Mouse (Mus musculus): Measurements from ENCODE around the gene Vsig2.

The Vsig2 gene

GRCm38 (mm10) chr9:37539170-37540025 lies at the start of gene Vsig2:
TSS of gene Vsig2 (plus strand) at chr9:37539255.
- no peak for DNase-seq (ENCODE audit: low read depth, low spot score)

- DNase-seq (ENCODE audit: low read depth, low spot score): peak; percentile 40
These were observed 49.5 kb upstream of the Vsig2 start for GRCm38 (mm10) chr9:37489446-37490120.

- DNase-seq (ENCODE audit: low read depth, low spot score): no peak
These were observed 43.3 kb upstream of the Vsig2 start for GRCm38 (mm10) chr9:37495761-37496160.

- no peak for DNase-seq (ENCODE audit: low read depth, low spot score)
These were observed 42.7 kb upstream of the Vsig2 start for GRCm38 (mm10) chr9:37496325-37496724.

- no peak for DNase-seq (ENCODE audit: low read depth, low spot score)
These were observed 38.9 kb upstream of the Vsig2 start for GRCm38 (mm10) chr9:37500201-37500600.

GRCm38 (mm10) chr9:37501170-37501569 lies 37.9 kb upstream of the Vsig2 start:
- no peak for DNase-seq (ENCODE audit: low read depth, low spot score)

- DNase-seq (ENCODE audit: low read depth, low spot score): no peak
These were observed 34.7 kb upstream of the Vsig2 start for GRCm38 (mm10) chr9:37504348-37504747.

GRCm38 (mm10) chr9:37506023-37506422 lies 33.0 kb upstream of the Vsig2 start:
- DNase-seq (ENCODE audit: low read depth, low spot score): no peak

GRCm38 (mm10) chr9:37512097-37512496 lies 27.0 kb upstream of the Vsig2 start:
- DNase-seq (ENCODE audit: low read depth, low spot score): no peak

- no peak for DNase-seq (ENCODE audit: low read depth, low spot score)
These were observed 24.6 kb upstream of the Vsig2 start for GRCm38 (mm10) chr9:37514456-37514855.

GRCm38 (mm10) chr9:37517467-37517866 lies 21.6 kb upstream of the Vsig2 start:
- DNase-seq (ENCODE audit: low read depth, low spot score): no peak

GRCm38 (mm10) chr9:37518991-37519390 lies 20.1 kb upstream of the Vsig2 start:
- no peak for DNase-seq (ENCODE audit: low read depth, low spot score)

GRCm38 (mm10) chr9:37519995-37520394 lies 19.1 kb upstream of the Vsig2 start:
- no peak for DNase-seq (ENCODE audit: low read depth, low spot score)

- no peak for DNase-seq (ENCODE audit: low read depth, low spot score)
These were observed 13.6 kb upstream of the Vsig2 start for GRCm38 (mm10) chr9:37525461-37525860.

- DNase-seq (ENCODE audit: low read depth, low spot score): no peak
These were observed 12.3 kb upstream of the Vsig2 start for GRCm38 (mm10) chr9:37526443-37527395.

GRCm38 (mm10) chr9:37527396-37528224 lies 11.4 kb upstream of the Vsig2 start, which contains the start of gene Esam:
TSS of gene Esam (plus strand) at chr9:37528078.
- DNase-seq (ENCODE audit: low read depth, low spot score): no peak

- no peak for DNase-seq (ENCODE audit: low read depth, low spot score)
These were observed 10.7 kb upstream of the Vsig2 start for GRCm38 (mm10) chr9:37528225-37528970.

GRCm38 (mm10) chr9:37530031-37530887 lies 8.8 kb upstream of the Vsig2 start:
- no peak for DNase-seq (ENCODE audit: low read depth, low spot score)
